Mouse (Mus musculus) lung, postnatal 0 days (tissue): Measurements from ENCODE around the gene Cdr2l. TPM values are rescaled to one million over a fixed set of nuclear protein-coding genes. Genes with fewer than 3 reads are reported as not detected.

Source experiments
- ATAC-seq: fragments of 200-750 bp; cut with Nextera tagmentation; 2 replicates; pipeline ENCODE4 v1.8.0; 2017; ENCODE audit warnings: moderate library complexity
- DNase-seq: peaks from one replicate; pipeline ENCODE4 v3.0.0-alpha.2; 2016; ENCODE audit warnings: low spot score
- H3K27ac ChIP-seq: fragments of 300-500 bp; sonication (generic); 2 replicates; pipeline ENCODE4 v1.5.1; 2014; ENCODE audit warnings: antibody characterized with exemption, mild to moderate bottlenecking, low read length, mixed read lengths
- H3K27me3 ChIP-seq: fragments of 300-500 bp; sonication (generic); replicated peaks from 2 replicates; pipeline ENCODE4 v1.6.1; 2014; ENCODE audit warnings: low read length, mixed read lengths; ENCODE audit not compliant: insufficient read depth
- H3K36me3 ChIP-seq: fragments of 300-500 bp; sonication (generic); 2 replicates; pipeline ENCODE4 v1.6.1; 2014; ENCODE audit warnings: low read length, mixed read lengths; ENCODE audit not compliant: insufficient read depth
- H3K4me1 ChIP-seq: fragments of 300-500 bp; sonication (generic); 2 replicates; pipeline ENCODE4 v1.6.1; 2014; ENCODE audit warnings: antibody characterized with exemption, low read depth, low read length, mixed read lengths; ENCODE audit not compliant: insufficient read depth
- H3K4me2 ChIP-seq: fragments of 300-500 bp; sonication (generic); replicated peaks from 2 replicates; pipeline ENCODE4 v1.6.1; 2014; ENCODE audit warnings: low read depth, mild to moderate bottlenecking, low read length, moderate library complexity, mixed read lengths
- H3K4me3 ChIP-seq: fragments of 300-500 bp; sonication (generic); 2 replicates; pipeline ENCODE4 v1.5.1; 2014; ENCODE audit warnings: low read depth, low read length
- H3K9ac ChIP-seq: fragments of 300-500 bp; sonication (generic); replicated peaks from 2 replicates; pipeline ENCODE4 v1.6.1; 2014; ENCODE audit warnings: low read depth, mild to moderate bottlenecking
- H3K9me3 ChIP-seq: fragments of 300-500 bp; sonication (generic); 2 replicates; pipeline ENCODE4 v1.6.1; 2016; ENCODE audit warnings: low read length, mixed read lengths
- CTCF ChIP-seq: IDR thresholded peaks from 2 replicates; pipeline ENCODE4 v1.5.1; 2016; ENCODE audit warnings: antibody characterized with exemption, mild to moderate bottlenecking
- EP300 ChIP-seq: IDR thresholded peaks from 2 replicates; pipeline ENCODE4 v1.6.1; 2016; ENCODE audit warnings: antibody characterized with exemption, mild to moderate bottlenecking, control low read depth
- WGBS: fragments of 180-500 bp; shearing (Covaris S2); extraction: QIAGEN DNeasy Blood & Tissue Kit; methylation state at CpG from one replicate; pipeline ENCODE4 v1.1.7; 2014; 5-methylcytosine and 5-hydroxymethylcytosine counted together
- polyA plus RNA-seq: library from polyadenylated mRNA; unstranded; fragments of >200 nt; fragmentation: Nextera tagmentation; extraction: Ambion mirVana; gene quantifications from 2 replicates; pipeline ENCODE4 v1.2.1, GENCODE M21; 2015

The Cdr2l gene
- polyA plus RNA-seq, 1 experiment from 2014 or later = 14.0 TPM

- WGBS = 93% methylated on average over 9 of the region's 9 CpGs
- Histone ChIP-seq H3K9me3 (no peaks in the 10 kb centered on the region), H3K4me3 (no peak within 1 kb of the TSS), H3K4me2 (no peak within 1 kb of the TSS), H3K27me3 (no peaks in the 10 kb centered on the region), H3K4me1 (peaks cover 10% of the 10 kb centered on the region; the same call in 1 of the 2 replicates), H3K36me3 (no peaks in the 10 kb centered on the region), H3K27ac (no peak within 1 kb of the TSS), H3K9ac (no peak within 1 kb of the TSS)
- DNase-seq (no peak), ATAC-seq (no peak)
- TF ChIP-seq EP300 (no peak), CTCF (peak; percentile 40; the same call in 1 of the 2 replicates)
Measured at GRCm38 (mm10) chr11:115439906-115440595, 58.3 kb downstream of the Cdr2l start, which contains the start of gene Trim80. Gene Trim80, plus strand, starts transcription at chr11:115440545.

DNA sequence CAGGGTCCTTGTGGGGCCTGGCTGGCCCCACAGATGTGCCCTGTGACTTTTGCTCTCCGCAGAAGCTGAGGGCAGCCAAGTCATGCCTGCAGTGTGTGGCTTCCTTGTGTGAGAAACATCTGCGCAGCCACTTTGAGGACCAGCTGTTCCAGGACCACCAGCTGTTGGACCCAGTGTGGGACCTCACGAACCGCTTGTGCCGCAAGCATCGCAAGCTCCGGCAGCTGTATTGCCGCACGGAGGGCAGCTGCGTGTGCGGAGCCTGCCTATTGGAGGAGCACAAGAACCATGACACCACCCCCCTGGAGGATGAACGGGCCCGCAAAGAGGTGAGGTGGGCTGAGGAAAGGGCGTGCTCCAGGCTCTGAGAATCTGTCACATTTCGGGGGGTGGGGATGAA, 59.7 kb downstream of the Cdr2l start:
- DNase-seq (no peak), ATAC-seq (peak; percentile 46)
- H3K27ac ChIP-seq = no peak overlapping the region
- 48% methylated on average over 15 of the region's 15 CpGs for WGBS
- no peak overlapping the region for H3K9ac ChIP-seq
- H3K27me3 ChIP-seq = no peaks in the 10 kb centered on the region
- no peak overlapping the region for H3K4me3 ChIP-seq
- no peak for TF ChIP-seq CTCF
- no peak for TF ChIP-seq EP300
- no peak overlapping the region for H3K4me2 ChIP-seq
- H3K9me3 ChIP-seq = no peaks in the 10 kb centered on the region
- H3K4me1 ChIP-seq = no peaks in the 10 kb centered on the region
- H3K36me3 ChIP-seq = no peaks in the 10 kb centered on the region

Other genes with a start within 250 kb of the Cdr2l start
- 12.7 and 13.1 TPM in 2 replicates for gene Cd300lf, start 247.9 kb upstream of the Cdr2l start, polyA plus RNA-seq
- 56.9 and 71.2 TPM in 2 replicates for gene Slc9a3r1, start 218.6 kb upstream of the Cdr2l start, polyA plus RNA-seq
- gene Tmem104, start 194.4 kb upstream of the Cdr2l start, polyA plus RNA-seq = 9.6 and 10.5 TPM in 2 replicates
- gene Nat9, start 194.1 kb upstream of the Cdr2l start, polyA plus RNA-seq = 30.3 and 30.8 TPM in 2 replicates
- 0.11 TPM in 2 replicates for gene Grin2c, start 114.7 kb upstream of the Cdr2l start, polyA plus RNA-seq
- 6.9 and 7.9 TPM in 2 replicates for gene Fdxr, start 104.9 kb upstream of the Cdr2l start, polyA plus RNA-seq
- 0.17 and 0.24 TPM in 2 replicates for gene Fads6, start 84.3 kb upstream of the Cdr2l start, polyA plus RNA-seq
- not detected in 2 replicates for gene Otop2, start 74.8 kb upstream of the Cdr2l start, polyA plus RNA-seq
- gene Ush1g, start 59.9 kb upstream of the Cdr2l start, polyA plus RNA-seq = not detected in 2 replicates
- gene Otop3, start 47.2 kb upstream of the Cdr2l start, polyA plus RNA-seq = not detected in 2 replicates
- gene Hid1, start 14.2 kb upstream of the Cdr2l start, polyA plus RNA-seq = 16.0 and 17.9 TPM in 2 replicates
- 154 and 180 TPM in 2 replicates for gene Mrpl58, start 21.8 kb downstream of the Cdr2l start, polyA plus RNA-seq
- gene Atp5h, start 38.0 kb downstream of the Cdr2l start, polyA plus RNA-seq = 669 and 721 TPM in 2 replicates
- gene Kctd2, start 38.2 kb downstream of the Cdr2l start, polyA plus RNA-seq = 18.6 and 19.1 TPM in 2 replicates
- not detected in 2 replicates for gene Trim80, start 58.6 kb downstream of the Cdr2l start, polyA plus RNA-seq
- gene Slc16a5, start 80.6 kb downstream of the Cdr2l start, polyA plus RNA-seq = 0.07 and 0.13 TPM in 2 replicates
- 6.4 and 9.0 TPM in 2 replicates for gene Armc7, start 93.8 kb downstream of the Cdr2l start, polyA plus RNA-seq
- gene Nt5c, start 109.9 kb downstream of the Cdr2l start, polyA plus RNA-seq = 102 and 109 TPM in 2 replicates
- 195 and 201 TPM in 2 replicates for gene Jpt1, start 132.5 kb downstream of the Cdr2l start, polyA plus RNA-seq
- gene Sumo2, start 154.4 kb downstream of the Cdr2l start, polyA plus RNA-seq = 546 and 580 TPM in 2 replicates
- 38.4 and 44.2 TPM in 2 replicates for gene Nup85, start 182.5 kb downstream of the Cdr2l start, polyA plus RNA-seq
- 47.4 and 49.2 TPM in 2 replicates for gene Mrps7, start 222.0 kb downstream of the Cdr2l start, polyA plus RNA-seq
- gene Gga3, start 222.1 kb downstream of the Cdr2l start, polyA plus RNA-seq = 6.8 and 8.1 TPM in 2 replicates
- gene Mif4gd, start 231.1 kb downstream of the Cdr2l start, polyA plus RNA-seq = 74.7 and 78.6 TPM in 2 replicates
- gene Slc25a19, start 246.4 kb downstream of the Cdr2l start, polyA plus RNA-seq = 18.9 and 19.5 TPM in 2 replicates